Mouse (Mus musculus) natural killer cell, adult 2 months (primary cell): ENCODE results near the gene Atp1a4.
A peak's percentile ranks its signal among the peaks of the same experiment; 100 is the strongest.

Source experiments
- DNase-seq, 2 experiments: peaks; one replicate each; pipeline ENCODE4 v3.0.0; 2022; ENCODE audit warnings: low spot score in 2 of 2

Gene Atp1a4

GRCm38 (mm10) chr1:172258314-172258713 lies at the start of gene Atp1a4:
Atp1a4 (minus strand) TSS chr1:172258414.
- DNase-seq, result no peak

DNA sequence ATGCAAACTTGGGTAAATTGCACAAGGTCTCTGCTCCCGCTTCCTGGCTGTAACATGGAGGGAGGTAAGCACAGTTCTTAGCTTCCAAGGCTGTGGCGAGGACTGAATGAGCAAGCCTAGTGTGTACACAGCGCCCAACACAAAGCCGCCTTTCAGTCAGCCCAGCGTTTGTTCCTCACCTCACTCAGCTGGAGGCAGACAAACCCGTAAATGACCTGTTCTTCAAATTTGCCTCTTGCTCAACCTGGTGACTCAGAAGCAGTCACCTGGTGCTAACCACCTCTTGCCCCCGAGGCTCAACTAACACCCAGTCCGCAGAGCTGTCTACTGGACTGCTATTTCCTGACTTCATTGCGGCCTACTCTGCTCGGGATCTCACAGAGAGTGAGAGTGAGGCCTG lies 49.7 kb upstream of the Atp1a4 start:
- peak; percentile 40 to 55 for DNase-seq

GRCm38 (mm10) chr1:172306885-172307284 lies 48.7 kb upstream of the Atp1a4 start:
- no peak for DNase-seq

GRCm38 (mm10) chr1:172306196-172306595 lies 48.0 kb upstream of the Atp1a4 start:
- peak; percentile 53 to 69 for DNase-seq

DNA sequence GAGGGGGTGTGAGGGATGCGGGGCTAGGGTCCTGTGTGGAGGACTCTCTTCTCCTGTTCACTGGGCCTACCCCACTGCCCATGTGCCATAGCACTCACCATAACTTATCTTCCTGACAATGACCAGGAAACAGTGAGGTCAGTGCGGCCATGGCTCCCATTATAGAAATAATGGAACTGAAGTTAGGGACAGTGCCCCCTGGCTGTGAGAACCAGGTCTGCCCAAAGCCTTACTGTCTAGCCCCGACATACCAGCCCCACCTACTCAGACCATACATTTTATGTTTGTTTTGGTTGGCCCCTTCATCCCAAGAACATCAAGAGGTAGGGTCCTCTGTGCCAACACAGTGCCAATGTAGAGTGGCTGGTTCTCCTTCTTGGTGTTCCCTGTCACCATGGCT lies 47.4 kb upstream of the Atp1a4 start:
- no peak for DNase-seq

GRCm38 (mm10) chr1:172305153-172305552 lies 46.9 kb upstream of the Atp1a4 start:
- no peak for DNase-seq

DNA sequence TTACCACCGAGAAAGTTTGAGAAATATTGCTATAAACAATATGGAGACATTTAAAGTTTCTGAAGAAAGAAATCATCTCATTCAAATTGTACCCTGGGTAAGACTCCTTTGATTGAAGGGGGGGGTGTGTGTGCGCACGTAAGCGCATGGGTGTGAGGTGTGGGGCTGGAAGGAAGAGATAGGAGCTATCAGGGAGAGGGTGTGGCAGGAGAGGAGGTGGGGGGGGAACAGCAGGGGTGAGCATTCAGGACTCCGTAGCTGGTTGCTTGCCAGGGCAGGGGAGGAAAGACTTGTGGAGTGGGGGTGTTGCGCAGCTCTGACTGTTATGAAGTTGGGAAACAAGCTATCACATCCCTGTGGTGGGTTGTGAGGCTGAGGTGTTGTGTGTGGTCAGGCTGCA lies 46.2 kb upstream of the Atp1a4 start:
- DNase-seq, result no peak

DNA sequence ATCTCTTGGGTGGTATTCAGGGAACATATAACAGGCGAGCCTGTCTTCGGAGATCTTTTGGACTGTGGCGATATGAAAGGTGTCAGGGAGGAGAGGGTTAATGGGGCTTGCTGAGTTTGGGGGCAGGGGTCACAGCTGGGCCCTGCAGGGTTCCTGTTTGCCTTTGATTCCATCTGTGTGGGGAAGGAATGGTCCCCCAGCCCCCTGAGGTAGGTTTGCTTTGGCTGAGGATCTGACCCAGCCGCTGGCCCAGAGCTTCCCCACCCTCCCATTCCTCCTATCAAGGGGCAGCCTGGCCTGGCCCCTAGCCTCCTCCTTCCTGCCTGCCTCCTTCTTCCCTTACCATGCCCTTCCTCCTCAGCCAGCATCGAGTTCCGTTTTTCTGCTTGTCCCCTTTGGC lies 44.6 kb upstream of the Atp1a4 start:
- no peak for DNase-seq

GRCm38 (mm10) chr1:172302311-172302710 lies 44.1 kb upstream of the Atp1a4 start:
- DNase-seq, result no peak

DNA sequence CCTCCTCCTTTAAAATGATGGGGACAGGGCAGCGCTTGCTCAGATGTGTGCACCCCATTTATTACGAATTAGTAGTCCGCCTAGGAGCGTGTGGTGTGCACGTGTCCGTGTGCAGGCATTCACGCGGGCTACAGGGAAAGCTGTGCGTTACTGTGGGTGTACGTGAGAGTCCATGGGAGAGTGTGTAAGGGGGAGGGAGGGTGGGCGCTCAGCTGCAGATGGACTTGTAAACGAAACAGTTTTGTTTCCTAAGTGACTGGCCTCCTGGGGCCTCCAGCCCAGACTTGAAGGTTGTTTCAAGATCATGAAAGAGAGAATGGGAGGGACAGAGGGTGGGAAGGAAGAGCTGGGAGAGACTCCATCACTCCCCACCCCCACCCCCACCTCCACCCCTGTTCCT lies 43.0 kb upstream of the Atp1a4 start:
- no peak for DNase-seq

DNA sequence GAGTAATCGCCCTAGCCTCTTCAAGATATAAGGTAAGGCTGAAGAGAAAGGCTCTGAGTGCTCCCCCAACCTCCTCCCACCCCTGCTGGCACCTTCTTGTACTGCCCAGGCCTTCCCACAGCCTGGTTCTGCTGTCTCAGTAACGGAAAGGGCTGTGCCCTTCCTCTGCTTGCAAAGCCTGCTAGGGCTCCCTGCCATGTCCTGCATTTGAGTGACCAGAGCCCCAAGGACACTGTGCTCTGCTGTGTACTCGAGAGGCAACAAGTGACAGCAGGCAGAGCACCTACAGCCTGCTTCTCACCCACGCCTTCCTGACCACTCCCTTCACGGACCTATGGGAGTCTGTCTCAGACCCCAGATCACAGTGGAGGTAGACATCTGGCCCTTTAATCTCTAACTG lies 42.0 kb upstream of the Atp1a4 start:
- no peak for DNase-seq

- no peak for DNase-seq
Measured at GRCm38 (mm10) chr1:172299528-172299927, 41.3 kb upstream of the Atp1a4 start.

- no peak for DNase-seq
Measured at GRCm38 (mm10) chr1:172297611-172298537, 39.7 kb upstream of the Atp1a4 start, which contains the start of gene Atp1a2. Atp1a2 (minus strand) TSS chr1:172298064.

- no peak for DNase-seq
Measured at GRCm38 (mm10) chr1:172296816-172297510, 38.7 kb upstream of the Atp1a4 start.

DNA sequence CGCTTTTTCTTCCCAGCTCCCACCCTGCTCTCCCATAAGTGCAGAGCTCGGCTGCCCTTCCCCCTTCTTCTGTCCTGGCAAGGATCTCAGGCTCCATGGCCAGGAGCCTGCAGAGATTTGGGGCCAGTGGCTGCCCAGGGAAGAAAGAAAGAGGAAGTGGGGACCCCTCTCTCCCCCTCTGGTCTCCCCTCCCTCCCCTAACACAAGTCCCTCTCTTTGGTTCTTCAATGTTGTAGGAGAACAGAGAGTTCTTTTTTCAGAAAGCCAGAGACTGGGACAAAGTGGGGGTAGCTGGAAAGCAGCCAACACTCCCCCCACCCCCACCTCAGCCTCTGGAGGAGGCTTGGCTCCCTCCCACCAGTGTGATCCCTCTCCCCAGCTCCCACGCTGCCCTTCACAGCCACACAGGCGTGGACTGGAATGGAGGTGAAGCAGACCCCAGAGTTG lies 37.6 kb upstream of the Atp1a4 start:
- no peak for DNase-seq

DNA sequence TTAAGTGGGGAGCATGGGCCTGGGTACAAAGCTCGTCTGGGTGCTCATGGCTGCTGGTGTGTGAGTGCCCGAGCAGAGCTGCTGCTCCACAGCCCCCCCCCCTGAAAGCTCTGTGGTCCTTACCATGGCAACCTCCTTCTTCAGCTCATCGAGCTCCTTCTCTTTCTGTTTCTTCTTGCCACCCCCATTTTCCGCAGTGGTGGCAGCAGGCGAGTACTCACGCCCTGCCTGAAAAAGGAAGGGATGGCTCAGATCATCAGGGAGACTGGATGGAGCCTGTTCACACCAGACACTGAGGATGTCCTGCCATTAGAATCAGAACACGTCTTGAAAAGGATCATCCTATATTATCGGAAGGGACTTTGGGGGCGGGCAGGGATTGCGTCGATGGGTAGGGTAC lies 35.2 kb upstream of the Atp1a4 start:
- no peak for DNase-seq

GRCm38 (mm10) chr1:172292880-172293279 lies 34.7 kb upstream of the Atp1a4 start:
- no peak for DNase-seq

DNA sequence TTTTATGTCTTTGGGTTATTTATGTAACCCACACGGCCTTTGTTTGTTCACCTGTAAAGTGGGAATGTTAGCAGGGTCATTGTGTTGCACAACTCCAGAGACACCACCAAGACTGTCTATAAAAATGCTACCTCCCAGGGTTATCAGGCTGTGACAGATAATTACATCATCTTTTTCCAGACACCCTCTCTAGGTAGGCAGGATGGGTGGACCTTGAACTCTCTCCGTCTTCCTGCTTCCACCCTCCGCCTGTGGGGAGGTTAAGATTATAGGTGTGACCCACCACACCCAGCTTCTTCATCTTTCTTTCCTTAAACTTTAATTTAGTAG lies 31.4 kb upstream of the Atp1a4 start:
- no peak for DNase-seq

DNA sequence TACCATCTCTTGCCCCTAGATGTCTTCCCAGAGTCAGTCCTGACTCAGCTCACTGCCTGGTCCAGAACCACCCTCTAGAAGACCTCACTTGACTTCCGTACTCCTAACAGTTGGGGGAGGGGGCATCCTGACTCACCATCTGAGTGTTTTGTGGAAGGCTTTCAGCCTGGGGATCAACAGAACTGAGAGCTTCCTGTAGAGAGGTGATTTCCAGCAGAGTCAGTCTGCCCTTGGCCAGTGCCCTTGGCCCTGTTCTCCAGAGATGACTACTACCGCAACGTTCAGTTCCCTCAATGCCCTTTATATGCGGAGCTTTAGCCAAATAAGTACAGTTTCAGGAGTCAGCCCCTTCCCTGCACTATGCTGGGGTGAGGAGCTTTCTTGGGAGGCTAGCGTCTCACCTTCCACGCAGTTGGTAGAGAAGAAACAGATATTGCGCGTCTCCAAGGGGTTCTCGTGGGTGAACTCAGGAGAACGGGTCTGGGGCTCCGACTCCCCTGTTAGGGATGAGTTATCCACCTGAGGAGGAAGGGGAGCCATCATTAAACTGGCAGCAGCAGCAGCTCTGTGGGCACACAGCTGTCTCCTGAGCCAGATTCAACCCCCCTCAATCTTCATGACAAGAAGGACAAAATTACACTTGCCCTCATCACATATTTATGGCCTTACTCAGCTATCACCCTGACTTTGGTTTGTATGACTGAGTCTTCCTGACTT lies 30.8 kb upstream of the Atp1a4 start:
- DNase-seq, result no peak

GRCm38 (mm10) chr1:172286740-172287139 lies 28.5 kb upstream of the Atp1a4 start:
- DNase-seq, result no peak

DNA sequence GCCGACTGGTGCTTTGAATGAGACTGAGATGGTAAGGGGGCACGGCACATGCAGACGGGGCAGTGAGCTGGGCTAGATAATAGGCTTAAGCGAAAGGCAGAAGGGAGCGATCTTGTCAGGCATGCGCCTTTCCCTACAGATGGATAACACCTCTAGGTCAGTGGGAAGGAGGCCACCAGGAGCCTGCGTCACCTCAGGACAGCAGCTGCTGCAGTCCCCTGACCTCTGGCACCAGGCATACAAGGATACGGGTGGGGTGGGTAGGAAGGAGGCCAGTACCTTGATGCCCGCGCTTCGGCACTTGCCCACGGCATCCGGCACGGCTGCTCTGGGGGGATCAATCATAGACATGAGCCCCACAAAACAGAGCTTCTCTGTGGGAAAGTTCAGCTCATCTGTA lies 26.0 kb upstream of the Atp1a4 start:
- DNase-seq, result no peak

DNA sequence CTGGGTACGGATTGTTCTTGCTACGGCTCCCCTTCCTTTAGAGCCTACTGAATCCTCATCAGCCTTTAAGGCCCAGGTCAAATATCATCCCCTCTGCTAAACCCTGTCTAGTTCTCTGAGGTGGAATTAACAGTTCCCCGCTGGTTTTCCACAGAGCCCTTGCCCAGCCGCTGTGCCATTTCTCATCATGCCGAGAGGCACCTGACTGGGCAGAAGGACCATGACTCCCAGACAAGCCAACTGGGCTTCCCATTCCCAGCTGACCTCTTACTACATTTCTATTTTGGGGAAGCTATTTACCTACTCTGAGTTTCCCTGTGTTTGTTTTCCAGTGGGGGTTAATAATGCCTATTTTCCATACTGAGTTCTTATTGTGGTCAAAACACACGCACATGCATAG lies 24.9 kb upstream of the Atp1a4 start:
- no peak for DNase-seq
